Mouse (Mus musculus) layer of hippocampus, adult 8-10 months (tissue): ENCODE measurements around the gene Asic5. TPM values are rescaled to one million over a fixed set of nuclear protein-coding genes. Genes with fewer than 3 reads are reported as not detected.

Experiments used
- DNase-seq, 2 experiments: peaks; one replicate each; pipeline ENCODE4 v3.0.0; 2022; ENCODE audit warnings: low spot score in 2 of 2
- total RNA-seq, 4 experiments: library from RNA; stranded (reverse); gene quantifications; 2 replicates each; pipeline ENCODE4 v1.2.4; 2022

The Asic5 gene
- total RNA-seq: not detected

DNA sequence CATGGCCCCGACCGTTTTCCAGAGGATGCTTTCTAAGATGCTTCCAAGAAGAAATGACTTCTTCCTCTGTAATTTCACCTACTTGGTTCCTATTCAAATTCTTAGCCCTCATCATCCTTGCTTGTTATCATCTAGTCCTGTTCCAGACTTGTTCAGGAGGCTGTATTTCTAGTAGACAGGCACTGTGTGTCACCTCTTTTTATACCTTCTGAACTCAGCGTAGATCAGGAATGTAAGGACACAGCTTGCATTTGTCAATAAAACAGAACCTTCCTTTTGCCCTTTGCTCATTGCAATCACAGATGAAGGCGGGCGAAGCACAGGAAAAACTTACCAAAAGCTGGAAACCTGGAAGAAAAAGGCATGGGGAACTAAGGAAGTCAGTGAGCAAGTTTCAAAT is at the start of gene Asic5:
Gene Asic5 (plus strand): TSS at position 301 of the 400 bp plus-strand sequence.
- DNase-seq: no peak

GRCm38 (mm10) chr3:81933348-81933747 is 48.7 kb upstream of the Asic5 start:
- no peak for DNase-seq

DNA sequence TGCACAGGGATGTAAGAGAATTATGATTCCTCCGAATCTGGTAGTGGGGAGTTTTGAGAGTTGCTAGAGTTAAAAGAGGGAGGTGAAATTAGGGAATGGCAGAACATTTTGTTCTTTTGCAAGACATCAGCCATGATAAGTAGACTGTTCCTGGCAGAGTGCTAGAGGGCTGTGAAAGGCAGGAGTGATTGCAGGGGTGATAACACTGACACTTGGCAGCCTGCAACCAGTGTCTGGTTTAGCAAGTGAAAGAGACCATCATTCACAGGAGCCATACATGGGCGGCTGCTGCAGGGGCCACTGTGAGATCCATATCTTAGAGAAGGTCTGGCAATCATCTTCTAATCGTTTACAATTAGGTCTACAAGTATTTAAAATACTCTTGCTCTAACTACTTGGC is 43.2 kb upstream of the Asic5 start:
- no peak for DNase-seq

- DNase-seq: no peak
These were observed 39.7 kb upstream of the Asic5 start for GRCm38 (mm10) chr3:81942341-81942740.

- peak in 1 of 2 experiments; percentile 40 for DNase-seq
These were observed 39.0 kb upstream of the Asic5 start for GRCm38 (mm10) chr3:81943097-81943496.

DNA sequence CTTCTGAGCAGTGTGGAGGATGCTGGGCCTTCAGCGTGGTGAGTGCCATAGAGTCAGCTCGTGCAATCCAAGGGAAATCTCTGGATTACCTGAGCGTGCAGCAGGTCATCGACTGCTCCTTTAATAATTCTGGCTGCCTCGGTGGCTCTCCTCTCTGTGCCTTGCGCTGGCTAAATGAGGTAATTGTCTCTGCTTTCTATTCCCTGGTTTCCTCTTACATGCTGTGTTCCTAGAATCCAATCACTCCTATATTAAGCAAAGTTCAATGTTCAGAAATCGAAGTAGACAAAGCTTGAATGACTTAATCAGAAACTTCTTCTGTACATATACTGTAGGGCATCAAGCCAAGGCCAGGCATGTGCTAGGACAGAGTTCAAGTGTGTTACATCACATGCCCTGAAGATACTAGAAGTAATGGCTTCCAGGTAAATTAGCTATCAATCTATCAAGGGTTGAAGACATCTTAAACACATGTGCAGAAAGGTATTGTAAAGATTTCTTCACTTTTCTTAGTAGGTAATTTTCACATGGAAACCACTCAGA is 37.2 kb upstream of the Asic5 start:
- no peak for DNase-seq

DNA sequence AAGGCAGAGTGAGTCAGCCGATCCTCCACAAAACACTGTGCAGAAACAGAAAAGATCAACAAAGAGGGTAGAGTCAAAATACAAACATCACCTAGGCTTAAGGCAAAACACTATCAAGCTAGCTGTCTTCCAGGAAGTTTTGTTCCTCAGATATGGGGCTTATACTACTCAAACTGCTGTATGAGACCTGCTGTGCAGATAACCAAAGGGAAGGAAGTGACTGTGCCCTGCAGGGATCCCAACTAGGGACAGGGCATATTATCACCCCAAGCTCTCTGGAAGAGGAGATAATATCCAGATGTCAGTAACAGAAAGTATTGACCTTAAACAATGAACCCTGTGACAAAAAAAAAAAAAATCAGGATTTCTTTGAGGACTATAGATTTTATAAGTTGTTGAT is 33.0 kb upstream of the Asic5 start:
- DNase-seq: no peak

GRCm38 (mm10) chr3:81951785-81952184 is 30.3 kb upstream of the Asic5 start:
- DNase-seq: no peak

DNA sequence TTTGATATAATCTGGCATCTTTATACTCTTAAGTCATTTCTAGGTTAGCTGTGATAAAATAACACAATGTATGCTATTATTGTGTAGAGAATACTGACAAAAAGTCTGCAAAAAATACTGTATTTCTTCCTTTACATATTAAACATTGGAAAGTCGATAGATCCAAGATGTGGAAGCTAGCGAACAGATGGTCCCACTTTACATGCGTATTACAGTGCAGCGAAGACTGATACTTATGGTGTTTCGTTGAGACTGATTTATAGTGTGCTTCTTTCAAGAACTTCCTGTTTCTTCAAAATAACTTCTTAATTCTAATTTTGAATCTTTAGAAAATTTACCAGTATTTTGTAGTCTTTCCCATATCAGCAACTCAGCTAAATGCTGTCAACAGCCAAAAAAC is 24.6 kb upstream of the Asic5 start:
- DNase-seq: no peak

- DNase-seq: no peak
These were observed 20.8 kb upstream of the Asic5 start for GRCm38 (mm10) chr3:81961336-81961735.

- DNase-seq: no peak
These were observed 18.3 kb upstream of the Asic5 start for GRCm38 (mm10) chr3:81963768-81964167.

DNA sequence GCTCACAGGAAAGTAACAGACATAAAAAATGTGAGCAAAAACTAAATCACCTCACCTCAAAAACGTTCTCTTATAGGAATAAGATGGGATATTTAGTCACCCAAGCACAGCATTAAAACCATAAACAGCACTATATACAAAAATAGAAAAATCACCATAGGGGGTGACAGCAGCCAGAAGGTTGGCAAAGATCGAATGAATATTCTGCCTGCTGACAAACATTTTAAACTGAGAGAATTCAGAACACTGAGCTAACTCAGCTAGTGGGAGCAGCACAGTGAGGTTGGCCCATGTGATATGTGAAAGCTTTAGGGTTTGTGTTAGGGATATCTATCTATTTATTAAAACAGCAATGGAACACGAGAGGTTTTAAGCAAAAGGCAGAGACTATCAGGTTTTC is 17.5 kb upstream of the Asic5 start:
- DNase-seq: no peak

- DNase-seq: peak in 1 of 2 experiments; percentile 32
These were observed 6.5 kb upstream of the Asic5 start for GRCm38 (mm10) chr3:81975607-81976006.

DNA sequence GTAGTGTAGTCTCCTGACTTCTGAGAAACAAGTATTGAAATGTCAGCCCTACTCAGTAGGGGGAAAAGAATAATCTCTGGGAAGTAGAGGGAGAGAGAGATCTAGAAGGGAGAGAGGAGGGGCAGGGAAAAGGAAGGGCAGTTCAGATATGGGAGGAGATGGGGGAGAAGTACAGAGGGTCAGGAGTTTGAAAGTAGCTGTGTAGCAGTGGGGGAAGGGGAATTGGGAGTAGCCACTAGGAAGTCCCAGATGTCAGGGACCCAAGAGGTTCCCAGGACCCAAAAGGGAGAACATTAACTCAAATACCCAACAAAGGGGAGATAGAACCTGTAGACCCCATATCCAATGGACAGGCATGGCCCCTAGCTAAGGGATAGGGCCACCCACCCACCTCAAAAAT is 6.0 kb upstream of the Asic5 start, which contains the start of gene Tdo2:
Gene Tdo2 (minus strand): TSS at position 101 of the 400 bp plus-strand sequence.
- no peak for DNase-seq

DNA sequence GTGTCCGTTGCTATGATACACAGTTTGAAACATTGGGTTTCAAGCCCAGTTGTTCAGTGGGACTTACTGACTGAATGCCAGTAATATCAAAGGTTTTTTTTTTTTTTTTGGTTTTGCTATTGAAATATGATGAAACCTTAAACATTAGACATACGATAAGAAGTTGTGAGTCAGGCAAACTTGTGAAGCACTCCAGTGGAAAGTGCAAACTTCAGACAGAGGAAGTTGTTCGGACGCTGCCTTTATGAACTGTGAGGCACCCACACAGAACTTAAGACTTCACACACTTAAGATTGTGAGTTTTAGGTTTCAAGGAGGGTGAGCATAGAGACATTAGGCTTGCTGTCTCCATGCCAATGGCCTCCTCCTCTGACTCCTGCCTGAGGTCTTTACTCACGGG is 514 bp upstream of the Asic5 start:
- DNase-seq: no peak

GRCm38 (mm10) chr3:81983120-81983895 is 1.2 kb downstream of the Asic5 start:
- no peak for DNase-seq

- DNase-seq: no peak
These were observed 3.0 kb downstream of the Asic5 start for GRCm38 (mm10) chr3:81985100-81985499.

GRCm38 (mm10) chr3:81986103-81986502 is 4.0 kb downstream of the Asic5 start:
- no peak for DNase-seq

DNA sequence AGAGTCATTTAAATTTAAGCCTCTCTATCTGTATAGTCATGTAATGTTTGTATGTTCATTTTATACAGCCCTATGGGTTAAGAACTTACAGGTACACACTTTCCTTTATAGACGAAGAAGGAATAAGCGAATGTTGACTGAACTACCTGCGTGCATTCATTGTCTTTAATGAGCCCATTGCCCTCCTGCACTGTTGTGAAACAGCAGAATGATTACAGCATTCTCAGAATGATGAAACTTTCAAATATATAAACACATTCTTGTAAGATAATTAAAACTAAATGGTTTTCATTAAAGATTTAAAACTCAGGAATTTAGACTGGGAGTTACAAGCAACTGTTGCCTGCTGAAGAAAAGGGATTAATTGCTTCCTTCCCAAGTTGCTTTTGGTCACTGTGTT is 5.5 kb downstream of the Asic5 start:
- DNase-seq: no peak

GRCm38 (mm10) chr3:81989692-81990141 is 7.6 kb downstream of the Asic5 start:
- DNase-seq: no peak

DNA sequence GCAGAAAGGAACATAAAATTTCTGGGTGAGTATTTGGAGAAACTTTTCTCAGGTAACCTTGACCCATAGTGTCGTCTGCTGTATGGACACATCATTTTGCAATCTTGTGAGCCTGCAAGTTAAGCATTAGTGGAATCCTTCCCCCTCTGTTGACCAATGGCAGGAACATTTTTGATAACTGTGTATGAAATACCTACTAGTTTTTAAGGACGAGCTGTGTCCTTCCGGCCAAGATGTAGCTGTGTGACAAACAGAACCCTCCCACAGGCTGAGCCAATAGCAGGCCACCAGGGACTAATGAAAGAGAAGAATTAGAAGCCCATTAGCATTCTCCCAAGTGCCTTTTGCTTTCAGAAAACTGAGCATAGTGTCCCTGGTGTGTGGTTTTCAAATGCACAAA is 8.4 kb downstream of the Asic5 start:
- DNase-seq: no peak

GRCm38 (mm10) chr3:81995371-81995770 is 13.3 kb downstream of the Asic5 start:
- no peak for DNase-seq

GRCm38 (mm10) chr3:81995988-81996387 is 13.9 kb downstream of the Asic5 start:
- peak in 1 of 2 experiments; percentile 40 for DNase-seq
